Mouse (Mus musculus) hindbrain, postnatal 0 days (tissue): ENCODE results near the gene Fmnl2. TPM values are rescaled to one million over a fixed set of nuclear protein-coding genes. Genes with fewer than 3 reads are reported as not detected.

ENCODE experiments used
- ATAC-seq: fragments of 200-750 bp; cut with Nextera tagmentation; 2 replicates; pipeline ENCODE4 v1.8.0; 2017; ENCODE audit warnings: mild to moderate bottlenecking, moderate TSS enrichment, moderate library complexity
- DNase-seq: peaks from one replicate; pipeline ENCODE4 v3.0.0-alpha.2; 2015; ENCODE audit warnings: low spot score
- H3K27ac ChIP-seq: fragments of 300-500 bp; sonication (generic); 2 replicates; pipeline ENCODE4 v1.5.1; 2014; ENCODE audit warnings: mild to moderate bottlenecking
- H3K27me3 ChIP-seq: fragments of 300-500 bp; sonication (generic); 2 replicates; pipeline ENCODE4 v1.6.1; 2014; ENCODE audit warnings: low read length, mixed read lengths; ENCODE audit not compliant: insufficient read depth
- H3K36me3 ChIP-seq: fragments of 300-500 bp; sonication (generic); 2 replicates; pipeline ENCODE4 v1.6.1; 2014; ENCODE audit warnings: low read length, mixed read lengths; ENCODE audit not compliant: insufficient read depth
- H3K4me1 ChIP-seq: fragments of 300-500 bp; sonication (generic); 2 replicates; pipeline ENCODE4 v1.6.1; 2014; ENCODE audit warnings: antibody characterized with exemption, low read length, mixed read lengths; ENCODE audit not compliant: insufficient read depth
- H3K4me2 ChIP-seq: fragments of 300-500 bp; sonication (generic); 2 replicates; pipeline ENCODE4 v1.6.1; 2014; ENCODE audit warnings: low read depth, mild to moderate bottlenecking, low read length, moderate library complexity, mixed read lengths
- H3K4me3 ChIP-seq: fragments of 300-500 bp; sonication (generic); 2 replicates; pipeline ENCODE4 v1.5.1; 2014; ENCODE audit warnings: low read length
- H3K9ac ChIP-seq: fragments of 300-500 bp; sonication (generic); replicated peaks from 2 replicates; pipeline ENCODE4 v1.6.1; 2014; ENCODE audit warnings: mild to moderate bottlenecking, low read length, moderate library complexity, mixed read lengths
- H3K9me3 ChIP-seq: fragments of 300-500 bp; sonication (generic); 2 replicates; pipeline ENCODE4 v1.6.1; 2016; ENCODE audit warnings: low read length, mixed read lengths
- CTCF ChIP-seq: IDR thresholded peaks from 2 replicates; pipeline ENCODE4 v1.5.1; 2016; ENCODE audit warnings: antibody characterized with exemption, control low read depth, low read depth
- WGBS: fragments of 180-500 bp; shearing (Covaris S2); extraction: QIAGEN DNeasy Blood & Tissue Kit; methylation state at CpG from one replicate; pipeline ENCODE4 v1.1.7; 2014; 5-methylcytosine and 5-hydroxymethylcytosine counted together
- polyA plus RNA-seq: library from polyadenylated mRNA; unstranded; fragments of >200 nt; fragmentation: Nextera tagmentation; extraction: Ambion mirVana; gene quantifications from 2 replicates; pipeline ENCODE4 v1.2.1, GENCODE M21; 2015
- total RNA-seq: library from RNA; depleted of rRNA; stranded (reverse); fragments of >200 nt; gene quantifications from 2 replicates; pipeline ENCODE4 v1.2.3, GENCODE M21; 2014

Fmnl2 gene
- total and polyA plus RNA-seq, 2 experiments from 2014 or later: 9.3 to 27.6 TPM

DNA sequence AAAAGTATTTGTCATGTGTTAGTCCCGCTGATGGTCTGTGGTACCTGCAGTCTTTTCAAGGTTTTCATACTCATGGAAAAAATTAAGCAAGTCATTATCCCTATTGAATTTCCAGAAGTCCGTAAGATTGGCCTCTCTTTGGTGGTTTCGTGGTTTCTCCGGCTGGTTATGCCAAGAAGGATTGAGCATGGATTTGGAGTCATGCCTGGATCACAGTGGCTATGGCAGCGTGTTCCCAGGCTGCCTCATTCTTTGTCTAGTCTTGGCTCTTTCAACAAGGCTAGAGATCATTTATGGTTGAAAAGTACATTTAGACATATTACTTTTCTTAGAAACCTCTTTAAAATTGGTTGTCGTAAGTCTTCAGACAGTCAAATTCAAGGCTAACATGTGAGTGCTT is 192.7 kb downstream of the Fmnl2 start:
- peak; percentile 50 for DNase-seq
- no peak for ATAC-seq
- Histone ChIP-seq H3K27ac (no peak overlapping the region), H3K9me3 (no peaks in the 10 kb centered on the region), H3K9ac (no peak overlapping the region), H3K4me3 (no peak overlapping the region), H3K4me1 (no peaks in the 10 kb centered on the region), H3K27me3 (no peaks in the 10 kb centered on the region), H3K36me3 (no peaks in the 10 kb centered on the region; the same call in 1 of the 2 replicates), H3K4me2 (no peak overlapping the region)
- no peak for TF ChIP-seq CTCF
- WGBS: 64% methylated on average over 6 of the region's 6 CpGs

DNA sequence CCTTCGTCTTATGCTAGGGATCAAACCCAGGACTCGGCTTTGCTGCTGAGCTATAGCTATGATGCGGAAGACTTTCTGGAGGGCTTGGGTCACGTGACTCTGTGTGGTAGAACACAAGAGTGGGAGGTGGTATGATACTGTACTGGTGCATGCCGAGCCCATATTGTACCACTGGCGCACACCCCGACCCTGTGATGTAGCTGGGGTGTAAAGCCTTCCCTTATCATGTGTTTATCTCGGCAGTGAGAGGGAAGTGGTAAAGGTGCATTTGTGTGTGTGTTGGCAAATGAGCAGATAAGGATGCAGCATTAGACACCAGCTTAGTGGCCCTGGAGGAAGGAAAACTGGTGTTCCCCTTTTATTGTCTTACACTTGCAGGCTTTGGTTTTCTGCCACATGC is 193.8 kb downstream of the Fmnl2 start:
- H3K36me3 ChIP-seq: no peaks in the 10 kb centered on the region; the same call in 1 of the 2 replicates
- H3K27ac ChIP-seq: no peak overlapping the region
- H3K4me3 ChIP-seq: no peak overlapping the region
- no peak overlapping the region for H3K9ac ChIP-seq
- WGBS: 89% methylated on average over 8 of the region's 8 CpGs
- no peaks in the 10 kb centered on the region for H3K4me1 ChIP-seq
- no peak overlapping the region for H3K4me2 ChIP-seq
- DNase-seq (no peak), ATAC-seq (no peak)
- no peaks in the 10 kb centered on the region for H3K9me3 ChIP-seq
- TF ChIP-seq CTCF: no peak
- H3K27me3 ChIP-seq: no peaks in the 10 kb centered on the region

DNA sequence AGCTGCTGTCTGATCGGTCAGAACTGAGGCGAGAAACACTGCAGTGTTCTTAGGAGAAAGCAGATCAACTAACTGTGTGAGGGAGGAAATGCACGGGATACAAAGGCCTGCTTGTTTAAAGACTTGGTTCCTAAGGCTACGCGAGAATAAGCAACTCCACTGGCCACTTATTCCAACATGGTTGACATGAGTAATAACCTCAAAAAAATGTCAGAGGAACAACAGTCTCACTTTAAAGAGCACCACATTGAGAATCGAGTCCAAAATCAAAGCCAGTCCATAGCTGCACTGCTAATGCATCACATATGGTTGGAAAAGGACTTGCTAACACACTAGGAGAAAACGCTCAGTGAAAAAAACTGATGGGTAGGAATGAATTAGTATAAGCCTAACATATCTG is 196.1 kb downstream of the Fmnl2 start:
- DNase-seq: peak; percentile 28
- Histone ChIP-seq H3K4me3 (no peak overlapping the region), H3K4me1 (no peaks in the 10 kb centered on the region), H3K36me3 (no peaks in the 10 kb centered on the region; the same call in 1 of the 2 replicates), H3K27ac (peak overlapping the region; percentile 78), H3K4me2 (no peak overlapping the region), H3K27me3 (no peaks in the 10 kb centered on the region), H3K9me3 (no peaks in the 10 kb centered on the region), H3K9ac (no peak overlapping the region)
- 61% methylated on average over 7 of the region's 7 CpGs for WGBS
- no peak for TF ChIP-seq CTCF
- peak; percentile 75 for ATAC-seq

DNA sequence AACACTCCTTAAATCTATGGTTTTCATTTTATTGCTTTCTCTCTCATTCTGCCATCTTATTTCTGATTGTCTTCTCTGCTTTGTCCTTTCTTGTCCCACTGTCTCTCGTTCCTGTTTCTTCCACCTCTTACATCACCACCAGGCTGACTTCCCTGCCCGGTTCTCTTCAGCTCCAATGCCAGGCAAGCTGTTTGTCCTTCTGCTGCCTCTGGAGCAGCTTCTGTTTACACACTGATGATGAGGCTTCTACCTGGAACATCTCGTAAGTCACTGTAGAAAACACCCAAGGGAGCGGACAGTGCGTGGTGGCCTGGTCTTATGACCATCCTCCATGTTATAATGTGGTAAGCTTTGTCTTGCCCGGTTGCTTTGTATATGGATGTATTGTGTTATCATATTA is 198.9 kb downstream of the Fmnl2 start:
- H3K27me3 ChIP-seq: no peaks in the 10 kb centered on the region
- ATAC-seq (no peak), DNase-seq (no peak)
- TF ChIP-seq CTCF: no peak
- H3K9ac ChIP-seq: no peak overlapping the region
- no peaks in the 10 kb centered on the region for H3K9me3 ChIP-seq
- H3K36me3 ChIP-seq: no peaks in the 10 kb centered on the region
- WGBS: 88% methylated on average over 6 of the region's 6 CpGs
- no peak overlapping the region for H3K4me3 ChIP-seq
- no peaks in the 10 kb centered on the region for H3K4me1 ChIP-seq
- H3K27ac ChIP-seq: no peak overlapping the region
- H3K4me2 ChIP-seq: no peak overlapping the region

DNA sequence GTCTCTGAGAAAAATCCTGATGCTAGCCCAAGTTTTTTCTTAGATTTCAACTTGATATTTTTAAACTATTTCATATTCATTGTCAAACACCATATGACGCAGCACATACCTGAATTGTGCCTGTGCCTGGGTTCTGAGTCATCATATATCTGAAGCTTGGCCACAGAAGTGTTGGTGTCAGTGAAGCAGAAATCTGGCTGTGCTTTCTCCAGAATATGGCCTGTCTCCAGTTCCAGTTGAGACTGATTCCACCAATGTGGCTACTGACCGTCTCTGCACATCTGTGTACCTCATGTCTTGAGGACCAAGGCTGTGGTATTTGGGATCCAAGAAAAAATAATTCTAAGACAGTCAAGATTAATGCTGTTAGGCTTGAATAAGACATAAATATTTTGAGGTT is 199.6 kb downstream of the Fmnl2 start:
- Histone ChIP-seq H3K36me3 (no peaks in the 10 kb centered on the region), H3K27me3 (no peaks in the 10 kb centered on the region), H3K4me1 (no peaks in the 10 kb centered on the region), H3K9me3 (no peaks in the 10 kb centered on the region), H3K4me3 (no peak overlapping the region), H3K9ac (no peak overlapping the region), H3K27ac (no peak overlapping the region), H3K4me2 (no peak overlapping the region)
- no peak for ATAC-seq
- no peak for TF ChIP-seq CTCF
- no peak for DNase-seq
- WGBS: 77% methylated on average over 2 of the region's 2 CpGs

DNA sequence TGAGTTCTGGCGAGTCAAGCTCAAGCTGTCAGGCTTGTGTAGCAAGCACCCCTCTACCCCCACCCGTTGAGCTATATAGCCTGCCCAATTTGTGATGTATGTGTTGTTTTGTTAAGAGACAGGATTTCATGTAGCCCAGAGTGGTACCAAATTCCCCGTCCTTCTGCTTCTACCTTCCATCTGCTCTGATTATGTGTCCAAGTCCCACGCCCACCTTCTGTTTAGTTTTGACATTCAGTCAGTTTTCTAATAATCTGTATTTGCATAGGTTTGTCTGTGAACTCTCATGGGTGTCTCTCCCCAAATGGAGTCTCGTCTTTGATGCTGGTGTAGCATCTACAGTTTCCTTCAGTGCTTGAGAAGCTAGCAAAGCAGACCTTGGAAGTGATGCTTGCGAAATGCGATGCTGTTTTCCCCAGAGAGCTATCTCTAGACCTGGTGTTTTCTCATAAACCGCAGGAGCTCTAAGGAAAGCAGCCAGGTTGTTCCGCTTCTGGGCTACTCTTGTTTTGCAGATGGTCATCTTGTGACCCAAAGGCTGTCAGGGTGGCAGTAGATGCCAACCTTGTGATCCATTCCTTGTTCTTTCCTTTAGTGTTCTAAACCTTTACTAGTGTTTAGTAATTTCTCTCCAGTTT is 203.8 kb downstream of the Fmnl2 start:
- no peak for TF ChIP-seq CTCF
- Histone ChIP-seq H3K9me3 (no peaks in the 10 kb centered on the region), H3K9ac (no peak overlapping the region), H3K36me3 (no peaks in the 10 kb centered on the region), H3K4me3 (no peak overlapping the region), H3K4me1 (no peaks in the 10 kb centered on the region), H3K27me3 (no peaks in the 10 kb centered on the region), H3K27ac (no peak overlapping the region), H3K4me2 (no peak overlapping the region)
- DNase-seq: peak; percentile 27
- 56% methylated on average over 9 of the region's 9 CpGs for WGBS
- peak; percentile 73 for ATAC-seq

DNA sequence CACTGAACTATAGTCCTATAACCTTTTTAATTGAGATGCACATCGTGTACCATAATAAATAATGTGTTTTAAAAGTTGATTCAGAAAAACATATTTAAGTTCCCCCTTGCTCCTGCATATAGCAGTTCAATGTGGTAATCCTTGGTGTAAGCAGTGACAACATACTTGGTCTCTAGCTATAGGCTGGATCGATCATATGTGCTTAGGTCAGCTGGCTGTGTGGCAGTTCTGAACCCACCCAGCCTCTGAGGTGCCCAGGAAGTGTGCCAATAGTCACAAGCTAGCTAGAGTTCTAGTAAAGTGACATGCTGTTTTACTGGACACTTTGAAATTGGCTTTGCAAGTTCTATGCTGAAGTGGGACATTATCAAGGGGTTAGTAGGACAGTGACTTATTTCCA is 209.3 kb downstream of the Fmnl2 start:
- Histone ChIP-seq H3K27me3 (no peaks in the 10 kb centered on the region), H3K9ac (no peak overlapping the region), H3K4me2 (no peak overlapping the region), H3K4me3 (no peak overlapping the region), H3K36me3 (no peaks in the 10 kb centered on the region), H3K9me3 (no peaks in the 10 kb centered on the region), H3K4me1 (0 out of 2 replicates have a peak, but pooled peaks cover 3% of the 10 kb centered on the region), H3K27ac (no peak overlapping the region)
- DNase-seq: no peak
- no peak for ATAC-seq
- WGBS: 96% methylated on average over 2 of the region's 2 CpGs
- no peak for TF ChIP-seq CTCF
